Mouse (Mus musculus): ENCODE results near the gene Brsk1. TPM values are rescaled to one million over a fixed set of nuclear protein-coding genes. Genes with fewer than 3 reads are reported as not detected.
A peak's percentile ranks its signal among the peaks of the same experiment; 100 is the strongest.

The Brsk1 gene
- polyA plus RNA-seq (2015; fragmentation: Nextera tagmentation; extraction: Ambion mirVana) = not detected in 2 replicates

- H3K4me2 ChIP-seq (ENCODE audit: low read depth, low read length) = peak within 1 kb of the TSS; percentile 71
- peaks cover 5% of the 10 kb centered on the region for H3K4me1 ChIP-seq (ENCODE audit: insufficient read depth)
- DNase-seq = peak; percentile 45
- H3K27ac ChIP-seq (ENCODE audit: low read depth) = no peak within 1 kb of the TSS
- ATAC-seq = peak; percentile 38; the same call in 1 of the 2 replicates
- peak within 1 kb of the TSS; percentile 40 for H3K4me3 ChIP-seq (ENCODE audit: low read depth, low read length)
- no peaks in the 10 kb centered on the region for H3K9me3 ChIP-seq (ENCODE audit: low read length)
- peaks cover 13% of the 10 kb centered on the region for H3K27me3 ChIP-seq (ENCODE audit: insufficient read depth, low read length)
- 2% methylated on average over 7 of the region's 18 CpGs for whole genome bisulfite sequencing (ENCODE audit: insufficient replicate concordance)
- no peaks in the 10 kb centered on the region for H3K36me3 ChIP-seq (replicated peaks; ENCODE audit: insufficient read depth, low read length)
- H3K9ac ChIP-seq (replicated peaks) = peak within 1 kb of the TSS; percentile 71
- no peak for TF ChIP-seq CTCF (IDR thresholded peaks at IDR 0.05; ENCODE audit: low read depth)
These were observed at the start of gene Brsk1 for GRCm38 (mm10) chr7:4690387-4690786. Gene Brsk1 (plus strand): TSS chr7:4690604.

- Histone ChIP-seq H3K4me1 (ENCODE audit: insufficient read depth) (no peaks in the 10 kb centered on the region), H3K27ac (ENCODE audit: low read depth) (no peak overlapping the region), H3K36me3 (replicated peaks; ENCODE audit: insufficient read depth, low read length) (peaks cover 72% of the 10 kb centered on the region), H3K4me2 (ENCODE audit: low read depth, low read length) (no peak overlapping the region), H3K9ac (replicated peaks) (no peak overlapping the region), H3K9me3 (ENCODE audit: low read length) (no peaks in the 10 kb centered on the region), H3K27me3 (ENCODE audit: insufficient read depth, low read length) (no peaks in the 10 kb centered on the region), H3K4me3 (ENCODE audit: low read depth, low read length) (no peak overlapping the region)
- TF ChIP-seq EP300 (IDR thresholded peaks at IDR 0.05; ENCODE audit: low read depth) (no peak), CTCF (IDR thresholded peaks at IDR 0.05; ENCODE audit: low read depth) (peak; percentile 36; the same call in 1 of the 2 replicates)
- 81% methylated on average over 11 of the region's 11 CpGs for WGBS (ENCODE audit: insufficient replicate concordance)
- ATAC-seq = no peak
- DNase-seq = no peak
These were observed 49.2 kb upstream of the Brsk1 start for GRCm38 (mm10) chr7:4641155-4641554.

GRCm38 (mm10) chr7:4641956-4642355 lies 48.4 kb upstream of the Brsk1 start:
- 94% methylated on average over 7 of the region's 7 CpGs for WGBS (ENCODE audit: insufficient replicate concordance)
- TF ChIP-seq CTCF (IDR thresholded peaks at IDR 0.05; ENCODE audit: low read depth) = no peak
- no peak for TF ChIP-seq EP300 (IDR thresholded peaks at IDR 0.05; ENCODE audit: low read depth)

GRCm38 (mm10) chr7:4643225-4643624 lies 47.2 kb upstream of the Brsk1 start:
- no peak overlapping the region for H3K27ac ChIP-seq (ENCODE audit: low read depth)
- H3K27me3 ChIP-seq (ENCODE audit: insufficient read depth, low read length) = no peaks in the 10 kb centered on the region
- no peak overlapping the region for H3K4me2 ChIP-seq (ENCODE audit: low read depth, low read length)
- H3K4me1 ChIP-seq (ENCODE audit: insufficient read depth) = peaks cover 11% of the 10 kb centered on the region
- ATAC-seq (no peak), DNase-seq (no peak)
- no peaks in the 10 kb centered on the region for H3K9me3 ChIP-seq (ENCODE audit: low read length)
- no peak overlapping the region for H3K4me3 ChIP-seq (ENCODE audit: low read depth, low read length)
- WGBS (ENCODE audit: insufficient replicate concordance) = 64% methylated on average over 6 of the region's 6 CpGs
- H3K36me3 ChIP-seq (replicated peaks; ENCODE audit: insufficient read depth, low read length) = peaks cover 73% of the 10 kb centered on the region
- no peak overlapping the region for H3K9ac ChIP-seq (replicated peaks)
- TF ChIP-seq CTCF (IDR thresholded peaks at IDR 0.05; ENCODE audit: low read depth) (no peak), EP300 (IDR thresholded peaks at IDR 0.05; ENCODE audit: low read depth) (no peak)

More at GRCm38 (mm10) chr7:4641956-4642355, 48.4 kb upstream of the Brsk1 start:
- Histone ChIP-seq H3K4me3 (ENCODE audit: low read depth, low read length) (no peak overlapping the region), H3K4me2 (ENCODE audit: low read depth, low read length) (no peak overlapping the region), H3K27ac (ENCODE audit: low read depth) (no peak overlapping the region), H3K4me1 (ENCODE audit: insufficient read depth) (peaks cover under 1% of the 10 kb centered on the region; the same call in 1 of the 2 replicates), H3K36me3 (replicated peaks; ENCODE audit: insufficient read depth, low read length) (peaks cover 77% of the 10 kb centered on the region), H3K27me3 (ENCODE audit: insufficient read depth, low read length) (no peaks in the 10 kb centered on the region), H3K9me3 (ENCODE audit: low read length) (no peaks in the 10 kb centered on the region), H3K9ac (replicated peaks) (no peak overlapping the region)
- DNase-seq = no peak
- ATAC-seq = no peak

GRCm38 (mm10) chr7:4646806-4647205 lies 43.6 kb upstream of the Brsk1 start:
- H3K9me3 ChIP-seq (ENCODE audit: low read length) = no peaks in the 10 kb centered on the region
- H3K9ac ChIP-seq (replicated peaks) = no peak overlapping the region
- 86% methylated on average over 3 of the region's 3 CpGs for WGBS (ENCODE audit: insufficient replicate concordance)
- TF ChIP-seq CTCF (IDR thresholded peaks at IDR 0.05; ENCODE audit: low read depth) (no peak), EP300 (IDR thresholded peaks at IDR 0.05; ENCODE audit: low read depth) (no peak)
- peak; percentile 36 for ATAC-seq
- no peak overlapping the region for H3K4me3 ChIP-seq (ENCODE audit: low read depth, low read length)
- H3K4me1 ChIP-seq (ENCODE audit: insufficient read depth) = peaks cover 22% of the 10 kb centered on the region
- H3K36me3 ChIP-seq (replicated peaks; ENCODE audit: insufficient read depth, low read length) = peaks cover 54% of the 10 kb centered on the region
- no peak overlapping the region for H3K4me2 ChIP-seq (ENCODE audit: low read depth, low read length)
- H3K27me3 ChIP-seq (ENCODE audit: insufficient read depth, low read length) = no peaks in the 10 kb centered on the region
- DNase-seq = no peak
- H3K27ac ChIP-seq (ENCODE audit: low read depth) = no peak overlapping the region

- H3K9ac ChIP-seq (replicated peaks) = no peak overlapping the region
- TF ChIP-seq EP300 (IDR thresholded peaks at IDR 0.05; ENCODE audit: low read depth) (no peak), CTCF (IDR thresholded peaks at IDR 0.05; ENCODE audit: low read depth) (no peak)
- H3K4me1 ChIP-seq (ENCODE audit: insufficient read depth) = peaks cover 27% of the 10 kb centered on the region
- H3K4me2 ChIP-seq (ENCODE audit: low read depth, low read length) = no peak overlapping the region
- H3K27me3 ChIP-seq (ENCODE audit: insufficient read depth, low read length) = no peaks in the 10 kb centered on the region
- H3K4me3 ChIP-seq (ENCODE audit: low read depth, low read length) = no peak overlapping the region
- H3K9me3 ChIP-seq (ENCODE audit: low read length) = no peaks in the 10 kb centered on the region
- no peak for DNase-seq
- H3K27ac ChIP-seq (ENCODE audit: low read depth) = no peak overlapping the region
- ATAC-seq = peak; percentile 66
- peaks cover 54% of the 10 kb centered on the region for H3K36me3 ChIP-seq (replicated peaks; ENCODE audit: insufficient read depth, low read length)
- 23% methylated on average over 6 of the region's 6 CpGs for WGBS (ENCODE audit: insufficient replicate concordance)
These were observed 43.1 kb upstream of the Brsk1 start for GRCm38 (mm10) chr7:4647291-4647690.
